In genomic region chr10:78104555-78105490, GRCm38 (mm10) we compare ENCODE assay signal across 8 mouse cellular contexts. TPM values are rescaled to one million over a fixed set of nuclear protein-coding genes. Genes with fewer than 3 reads are reported as not detected.
DNase-seq lines count a peak whose midpoint lies in the region; ATAC-seq lines count a peak whose summit lies in the region.
"Had no signal": no experiment of that assay in that cellular context is flagged by ENCODE, and none has a peak within 500 bp of the region (broad histone marks: within the 10 kb centered on the region; RNA-seq: fewer than 3 reads in every experiment).

No protein-coding gene starts in this region.

- intact Hi-C loops in left cerebral cortex, postnatal 10 days (cut with DNase I): no loop called here
- intact Hi-C loops in left cerebral cortex, postnatal 4 days (cut with DNase I): no loop called here

- DNase-seq in left cerebral cortex, postnatal 10 days (ENCODE audit: extremely low spot score in 1 of 2, low spot score in 2 of 2): peak; percentile 7 to 55
- DNase-seq in left cerebral cortex, adult 8-10 months (ENCODE audit: low spot score in 2 of 2): no peak
- peak; percentile 63 for DNase-seq in brain, adult 2 months (ENCODE audit: low read depth, low spot score)
- DNase-seq in left cerebral cortex, postnatal 4 days: peak; percentile 48
- DNase-seq in spleen, adult 18-20 months: no peak

- H3K27ac ChIP-seq in intestine, embryonic 16.5 days (ENCODE audit: low read length): peak overlapping the region; percentile 45; the same call in 1 of the 2 replicates
- H3K27ac ChIP-seq: liver, embryonic 14.5 days had no signal

- 42% methylated on average over 11 of the region's 11 CpGs for WGBS in intestine, embryonic 16.5 days

- H3K9ac ChIP-seq in intestine, embryonic 16.5 days (ENCODE audit: low read depth, low read length): no peak overlapping the region
- H3K9ac ChIP-seq: liver, embryonic 14.5 days had no signal

- no peaks in the 10 kb centered on the region; the same call in 1 of the 2 replicates for H3K36me3 ChIP-seq in intestine, embryonic 16.5 days (ENCODE audit: control insufficient read depth, insufficient read depth, low read length)

- H3K27me3 ChIP-seq in intestine, embryonic 16.5 days (replicated peaks; ENCODE audit: control insufficient read depth, insufficient read depth, low read length): no peaks in the 10 kb centered on the region

- peak; percentile 76 for ATAC-seq in intestine, embryonic 16.5 days
- no peak for ATAC-seq in inflammation-experienced regulatory T-cells, adult 6 months

- no peak overlapping the region for H3K4me2 ChIP-seq in intestine, embryonic 16.5 days (ENCODE audit: low read depth, low read length)

- no peaks in the 10 kb centered on the region for H3K9me3 ChIP-seq in intestine, embryonic 16.5 days (ENCODE audit: control insufficient read depth, low read length)

- H3K4me3 ChIP-seq in intestine, embryonic 16.5 days (ENCODE audit: low read length): no peak overlapping the region

- H3K4me1 ChIP-seq in intestine, embryonic 16.5 days (ENCODE audit: control insufficient read depth, insufficient read depth, low read length): 0 out of 2 replicates have a peak, but pooled peaks cover 14% of the 10 kb centered on the region

RNA-seq across cellular contexts. Expression of gene Icosl, which starts 35.7 kb away (rescaled TPM):
- total RNA-seq in left cerebral cortex, postnatal 10 days (2021): 1 to 10 TPM; 1.4 to 1.9 TPM
- total RNA-seq in left cerebral cortex, adult 8-10 months (2022): 1 to 10 TPM; 2.5 to 4.1 (median 3.7) TPM
- 5.9 and 6.7 TPM in 2 replicates for polyA plus RNA-seq in intestine, embryonic 16.5 days (2015; fragmentation: Nextera tagmentation; extraction: Ambion mirVana)
- under 1 TPM; 0.85 to 0.98 TPM for total RNA-seq in left cerebral cortex, postnatal 4 days (2021)
- 1 to 10 TPM; 5.8 to 7.8 (median 6.8) TPM for polyA plus RNA-seq in inflammation-experienced regulatory T-cells, adult 6 months (2017; shearing (Covaris generic))

Comparison
In these comparisons a context has a peak if more than half of its experiments do, and no peak if none do; other contexts are left out.
1. DNase-seq: peak in left cerebral cortex, postnatal 10 days (2 of 2), brain, adult 2 months (single experiment) and left cerebral cortex, postnatal 4 days (single experiment); none in left cerebral cortex, adult 8-10 months (0 of 2) and spleen, adult 18-20 months (0 of 2).